9 mouse cellular contexts compared by ENCODE assay signal in genomic region chr8:109464451-109464891, GRCm38 (mm10). TPM values are rescaled to one million over a fixed set of nuclear protein-coding genes. Genes with fewer than 3 reads are reported as not detected.
A peak's percentile ranks its signal among the peaks of the same experiment; 100 is the strongest.
DNase-seq lines count a peak whose midpoint lies in the region; ATAC-seq lines count a peak whose summit lies in the region.
"Had no signal": no experiment of that assay in that cellular context is flagged by ENCODE, and none has a peak within 500 bp of the region (broad histone marks: within the 10 kb centered on the region; RNA-seq: fewer than 3 reads in every experiment).

No protein-coding gene starts in this region.

- peaks cover 63% of the 10 kb centered on the region for H3K4me1 ChIP-seq in forebrain, embryonic 10.5 days
- peaks cover 17% of the 10 kb centered on the region for H3K4me1 ChIP-seq in intestine, embryonic 14.5 days (replicated peaks; ENCODE audit: control insufficient read depth, insufficient read depth, low read length)
- peaks cover 58% of the 10 kb centered on the region for H3K4me1 ChIP-seq in limb, embryonic 10.5 days

- ATAC-seq in intestine, embryonic 14.5 days (replicated peaks; ENCODE audit: low FRiP score, low TSS enrichment, low read depth): peak; percentile 76; the same call in 1 of the 2 replicates

- DNase-seq in ovary, adult 18-20 months (ENCODE audit: low spot score): peak; percentile 44
- no peak for DNase-seq in ovary, postnatal 14 days (ENCODE audit: low spot score)
- no peak for DNase-seq in forebrain, embryonic 10.5 days (ENCODE audit: extremely low spot score, low spot score)
- peak; percentile 61 for DNase-seq in intestine, embryonic 14.5 days (ENCODE audit: low spot score)
- peak; percentile 48 for DNase-seq in limb, embryonic 10.5 days (ENCODE audit: low spot score)
- peak; percentile 34 for DNase-seq in retina, adult 2 months (ENCODE audit: low read depth, low spot score)
- no peak for DNase-seq in urinary bladder, postnatal 10 days (ENCODE audit: low spot score)
- no peak for DNase-seq in gastrocnemius, postnatal 10 days
- DNase-seq: liver, embryonic 13.5 days had no signal

- H3K27ac ChIP-seq in forebrain, embryonic 10.5 days: peak overlapping the region; percentile 73
- no peak overlapping the region for H3K27ac ChIP-seq in intestine, embryonic 14.5 days (ENCODE audit: low read depth)
- peak overlapping the region; percentile 81 for H3K27ac ChIP-seq in limb, embryonic 10.5 days
- H3K27ac ChIP-seq: liver, embryonic 13.5 days had no signal

- no peaks in the 10 kb centered on the region for H3K9me3 ChIP-seq in forebrain, embryonic 10.5 days
- no peaks in the 10 kb centered on the region for H3K9me3 ChIP-seq in intestine, embryonic 14.5 days (ENCODE audit: control insufficient read depth, low read length)
- H3K9me3 ChIP-seq in limb, embryonic 10.5 days (replicated peaks): no peaks in the 10 kb centered on the region
- H3K9me3 ChIP-seq: liver, embryonic 13.5 days had no signal

- H3K4me2 ChIP-seq in intestine, embryonic 14.5 days (ENCODE audit: low read length): peak overlapping the region; percentile 34
- H3K4me2 ChIP-seq: liver, embryonic 13.5 days had no signal

- H3K27me3 ChIP-seq in forebrain, embryonic 10.5 days (ENCODE audit: poor library complexity, severe bottlenecking): peaks cover 32% of the 10 kb centered on the region
- no peaks in the 10 kb centered on the region for H3K27me3 ChIP-seq in intestine, embryonic 14.5 days (replicated peaks; ENCODE audit: control insufficient read depth, insufficient read depth, low read length)
- 0 out of 2 replicates have a peak, but pooled peaks cover 9% of the 10 kb centered on the region for H3K27me3 ChIP-seq in limb, embryonic 10.5 days (ENCODE audit: low read depth, poor library complexity, severe bottlenecking)
- H3K27me3 ChIP-seq: liver, embryonic 13.5 days had no signal

- WGBS in forebrain, embryonic 10.5 days: 47% methylated on average over 15 of the region's 15 CpGs
- WGBS in intestine, embryonic 14.5 days: 36% methylated on average over 15 of the region's 15 CpGs
- 43% methylated on average over 15 of the region's 15 CpGs for WGBS in limb, embryonic 10.5 days

- peak overlapping the region; percentile 16 for H3K4me3 ChIP-seq in forebrain, embryonic 10.5 days
- H3K4me3 ChIP-seq in intestine, embryonic 14.5 days (ENCODE audit: low read depth, low read length): no peak overlapping the region
- peak overlapping the region; percentile 27 for H3K4me3 ChIP-seq in limb, embryonic 10.5 days
- H3K4me3 ChIP-seq: liver, embryonic 13.5 days had no signal

- no peak overlapping the region for H3K9ac ChIP-seq in intestine, embryonic 14.5 days (ENCODE audit: low read length)
- H3K9ac ChIP-seq: liver, embryonic 13.5 days had no signal

- no peaks in the 10 kb centered on the region for H3K36me3 ChIP-seq in forebrain, embryonic 10.5 days (replicated peaks)
- no peaks in the 10 kb centered on the region for H3K36me3 ChIP-seq in intestine, embryonic 14.5 days (ENCODE audit: control insufficient read depth, insufficient read depth, low read length)
- H3K36me3 ChIP-seq in limb, embryonic 10.5 days: no peaks in the 10 kb centered on the region
- H3K36me3 ChIP-seq: liver, embryonic 13.5 days had no signal

RNA-seq across cellular contexts. Expression of gene Pmfbp1, which starts 29.4 kb away (rescaled TPM):
- 0.09 TPM in 2 replicates for polyA plus RNA-seq in forebrain, embryonic 10.5 days (2016; fragmentation: Nextera tagmentation; extraction: Ambion mirVana)
- polyA plus RNA-seq in intestine, embryonic 14.5 days (2014; fragmentation: Nextera tagmentation; extraction: Ambion mirVana): 0.05 TPM in 1 of 2 replicates, not detected in the other
- 0.05 and 0.08 TPM in 2 replicates for polyA plus RNA-seq in limb, embryonic 10.5 days (2016; fragmentation: Nextera tagmentation; extraction: Ambion mirVana)
- not detected for total RNA-seq in gastrocnemius, postnatal 10 days (2021)
- polyA plus RNA-seq: liver, embryonic 13.5 days had no signal

Comparison
In these comparisons a context has a peak if more than half of its experiments do, and no peak if none do; other contexts are left out.
1. DNase-seq: peak in ovary, adult 18-20 months (single experiment), intestine, embryonic 14.5 days (single experiment), limb, embryonic 10.5 days (single experiment) and retina, adult 2 months (single experiment); none in ovary, postnatal 14 days (single experiment), forebrain, embryonic 10.5 days (single experiment), urinary bladder, postnatal 10 days (single experiment) and gastrocnemius, postnatal 10 days (single experiment).